Mouse (Mus musculus) lung, adult 2 months (tissue): ENCODE measurements around the gene Osbp2. TPM values are rescaled to one million over a fixed set of nuclear protein-coding genes. Genes with fewer than 3 reads are reported as not detected.
A peak's percentile ranks its signal among the peaks of the same experiment; 100 is the strongest.

Experiments
- DNase-seq: peaks from one replicate; pipeline ENCODE4 v3.0.0; 2022
- H3K4me1 ChIP-seq: fragments of 200-500 bp; 2 replicates; pipeline ENCODE4 v1.6.1; 2011; ENCODE audit warnings: low read length; ENCODE audit not compliant: control insufficient read depth, insufficient read depth
- H3K4me3 ChIP-seq: fragments of 200-500 bp; replicated peaks from 2 replicates; pipeline ENCODE3; 2011; ENCODE audit warnings: low read depth, mild to moderate bottlenecking, control low read depth, low read length; ENCODE audit errors: extremely low read depth
- CTCF ChIP-seq: fragments of 200-500 bp; IDR thresholded peaks from 2 replicates; pipeline ENCODE4 v1.5.1; 2011; ENCODE audit warnings: mild to moderate bottlenecking, low read length, control low read depth; ENCODE audit not compliant: insufficient read depth
- POLR2A ChIP-seq: fragments of 200-500 bp; IDR thresholded peaks from 2 replicates; pipeline ENCODE4 v1.6.1; 2011; ENCODE audit warnings: low read depth, mild to moderate bottlenecking, control low read depth, low read length, borderline replicate concordance; ENCODE audit errors: extremely low read depth
- WGBS: fragments of 180-500 bp; shearing (Covaris S2); methylation state at CpG from one replicate; pipeline ENCODE4 v1.1.7; 2018; 5-methylcytosine and 5-hydroxymethylcytosine counted together
- polyA plus RNA-seq: library from polyadenylated mRNA; depleted of rRNA; stranded (reverse); fragments of >200 nt; gene quantifications from 2 replicates; pipeline ENCODE4 v1.2.3, GENCODE M21; 2012

The Osbp2 gene
- polyA plus RNA-seq, 1 experiment = 0.58 TPM

DNA sequence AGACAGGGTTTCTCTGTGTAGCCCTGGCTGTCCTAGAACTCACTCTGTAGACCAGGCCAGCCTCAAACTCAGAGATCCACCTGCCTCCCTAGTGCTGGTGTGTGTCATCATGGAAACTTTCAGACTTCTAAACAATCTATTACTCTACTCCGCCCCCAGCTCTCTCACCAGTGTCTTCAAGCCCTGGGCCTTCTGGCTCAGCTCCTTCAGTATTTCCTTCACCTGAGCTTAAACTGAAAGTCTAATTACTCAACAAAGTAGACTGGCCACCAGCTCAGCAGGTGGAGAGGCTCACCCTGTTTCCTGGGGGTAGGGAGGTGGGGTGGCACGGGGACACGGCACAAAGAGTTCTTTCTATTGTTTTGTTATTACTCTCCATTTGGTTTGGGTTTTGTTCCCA lies 38.8 kb upstream of the Osbp2 start:
- 48% methylated on average over 3 of the region's 3 CpGs for WGBS
- DNase-seq = no peak
- TF ChIP-seq POLR2A = no peak
- no peak for TF ChIP-seq CTCF
- H3K4me1 ChIP-seq = 0 out of 2 replicates have a peak, but pooled peaks cover 2% of the 10 kb centered on the region
- H3K4me3 ChIP-seq = no peak overlapping the region

DNA sequence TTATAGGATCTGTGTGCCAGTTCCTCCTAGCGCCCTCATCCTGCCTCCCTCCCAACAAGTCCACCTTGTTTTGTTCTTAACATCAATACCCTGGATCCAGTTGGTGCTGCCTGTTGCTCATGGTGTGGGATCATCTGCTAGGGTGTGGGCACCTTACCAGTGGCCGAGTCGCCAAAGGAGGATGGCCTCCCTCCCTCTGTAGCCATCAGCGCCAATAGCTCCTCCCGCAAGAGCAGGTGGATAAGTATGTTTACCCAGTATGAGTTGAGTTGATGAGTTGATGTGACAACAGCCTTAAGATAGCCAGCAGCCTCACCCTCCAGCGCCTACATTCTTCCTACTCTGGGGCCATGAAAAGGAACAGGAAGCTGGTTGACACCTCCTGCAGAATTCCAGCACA lies 36.6 kb upstream of the Osbp2 start:
- TF ChIP-seq CTCF (no peak), POLR2A (no peak)
- H3K4me3 ChIP-seq = no peak overlapping the region

DNA sequence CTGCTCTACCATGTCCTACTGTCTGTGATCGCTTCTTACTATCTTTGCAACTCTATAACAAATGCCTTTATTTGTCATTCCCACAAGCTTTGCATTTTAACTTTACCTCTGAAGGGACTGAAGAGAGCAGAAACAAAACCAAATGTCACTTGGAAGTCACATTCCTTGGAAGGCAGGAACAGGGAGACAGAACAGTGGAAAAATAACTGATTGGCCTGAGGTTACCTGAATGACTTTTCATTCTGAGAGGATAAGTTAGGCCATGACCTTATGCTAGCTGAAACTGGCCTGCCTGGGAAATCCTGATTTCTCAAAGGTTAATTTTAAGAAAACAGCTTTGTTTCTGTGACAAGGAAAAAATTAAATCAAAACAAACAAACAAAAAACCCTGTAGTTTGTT lies 32.2 kb upstream of the Osbp2 start:
- no peak overlapping the region for H3K4me3 ChIP-seq
- 0 out of 2 replicates have a peak, but pooled peaks cover 2% of the 10 kb centered on the region for H3K4me1 ChIP-seq
- WGBS = 80% methylated on average over 1 of the region's 1 CpGs
- TF ChIP-seq POLR2A (no peak), CTCF (no peak)
- no peak for DNase-seq

More for the DNA sequence above, 36.6 kb upstream of the Osbp2 start:
- 0 out of 2 replicates have a peak, but pooled peaks cover 2% of the 10 kb centered on the region for H3K4me1 ChIP-seq
- 66% methylated on average over 6 of the region's 6 CpGs for WGBS
- no peak for DNase-seq

DNA sequence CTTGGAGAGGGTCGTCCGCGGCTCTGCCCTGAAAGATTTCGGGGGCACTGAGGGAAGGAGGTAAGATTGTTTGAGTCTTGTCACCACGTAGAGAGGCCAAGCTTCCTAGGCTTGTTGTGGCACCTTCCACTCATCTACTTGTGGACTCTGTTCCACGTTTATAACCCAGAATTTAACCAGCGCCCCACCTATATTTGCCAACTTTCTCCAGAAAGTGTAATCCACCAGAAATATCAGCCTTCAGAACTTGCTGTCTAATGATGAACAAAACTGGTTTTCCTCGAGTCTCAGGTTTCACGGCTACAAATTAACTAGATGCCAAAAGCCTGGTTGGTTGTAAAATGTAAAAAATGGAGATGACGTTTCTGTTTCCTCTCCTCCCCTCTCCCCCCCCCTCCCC lies 31.8 kb upstream of the Osbp2 start:
- H3K4me3 ChIP-seq = peak overlapping the region; percentile 68
- no peak for DNase-seq
- WGBS = 2% methylated on average over 10 of the region's 10 CpGs
- no peak for TF ChIP-seq CTCF
- TF ChIP-seq POLR2A = no peak
- 0 out of 2 replicates have a peak, but pooled peaks cover 2% of the 10 kb centered on the region for H3K4me1 ChIP-seq

DNA sequence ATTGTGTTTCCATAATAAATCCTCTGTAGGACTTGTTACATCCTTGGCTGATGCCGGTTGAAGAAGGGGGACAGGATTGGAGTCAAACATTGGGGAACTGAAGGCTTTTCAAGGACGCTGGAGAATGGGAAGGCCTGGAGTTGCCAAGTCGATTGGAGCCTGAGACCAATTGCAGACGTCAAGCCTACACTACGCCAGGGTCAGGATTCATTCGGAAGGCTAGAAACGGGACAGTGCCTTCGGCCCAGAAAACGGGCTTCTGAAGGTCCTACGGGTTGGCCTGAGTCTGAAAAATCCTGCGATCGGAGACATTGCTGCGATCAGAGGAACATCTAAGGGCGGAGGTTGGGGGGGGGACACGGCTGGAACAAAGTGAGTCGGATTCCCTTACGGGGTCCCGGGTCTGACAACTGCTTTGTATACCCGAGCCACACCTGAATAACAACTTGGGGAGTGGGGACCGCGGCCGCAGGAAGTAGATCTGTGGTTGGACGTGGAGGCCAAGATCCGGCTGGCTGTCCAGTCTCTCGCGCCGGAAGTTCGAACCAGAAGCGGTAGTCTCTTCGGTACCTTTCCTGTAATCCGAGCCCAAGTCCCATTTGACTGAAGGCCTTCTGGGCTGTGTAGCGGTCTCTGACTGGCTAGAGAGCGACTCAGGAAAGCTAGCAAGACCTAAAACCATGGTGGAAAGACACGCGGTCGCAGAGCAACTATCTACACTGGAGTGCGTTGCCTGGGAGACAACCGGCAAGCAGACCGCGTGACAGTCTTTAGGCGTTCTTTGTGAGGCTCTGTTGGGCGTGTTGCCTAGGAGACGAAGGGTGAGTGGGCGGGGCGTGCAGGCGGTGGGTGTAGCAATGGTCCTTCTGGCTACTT lies 30.9 kb upstream of the Osbp2 start, which contains the start of the genes 4921536K21Rik and Dusp18:
4921536K21Rik (minus strand) TSS at position 693 of the 876 bp plus-strand sequence.
Dusp18 (plus strand) TSS at position 835 of the 876 bp plus-strand sequence.
- no peak for TF ChIP-seq CTCF
- peak; percentile 60; the same call in 1 of the 2 replicates for TF ChIP-seq POLR2A
- WGBS = 8% methylated on average over 46 of the region's 46 CpGs

DNA sequence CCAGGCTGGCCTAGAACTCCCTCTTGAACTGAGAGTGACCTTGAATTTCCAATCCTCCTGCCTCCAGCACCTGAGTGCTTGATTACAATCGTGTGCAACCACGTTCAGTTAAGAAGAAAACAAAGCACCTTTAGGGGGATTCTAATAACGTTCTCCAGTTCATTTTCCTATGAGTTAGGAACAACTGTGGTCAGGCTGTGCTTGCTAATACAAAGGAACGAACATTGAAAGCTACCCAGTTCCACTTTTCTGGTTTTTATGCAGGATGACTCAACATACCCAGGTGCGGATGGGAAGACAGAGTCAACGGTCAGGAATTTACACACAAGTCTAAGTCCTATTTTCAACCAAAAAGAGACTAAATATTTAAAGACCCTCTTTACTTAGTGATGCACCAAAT lies 30.3 kb upstream of the Osbp2 start:
- Histone ChIP-seq H3K4me3 (no peak overlapping the region), H3K4me1 (no peaks in the 10 kb centered on the region)
- 80% methylated on average over 6 of the region's 6 CpGs for WGBS
- DNase-seq = no peak
- TF ChIP-seq POLR2A = no peak
- TF ChIP-seq CTCF = no peak

More for the DNA sequence above, 30.9 kb upstream of the Osbp2 start, which contains the start of the genes 4921536K21Rik and Dusp18:
- H3K4me1 ChIP-seq = no peaks in the 10 kb centered on the region
- DNase-seq = peak; percentile 92
- H3K4me3 ChIP-seq = peak within 1 kb of the TSS; percentile 68

DNA sequence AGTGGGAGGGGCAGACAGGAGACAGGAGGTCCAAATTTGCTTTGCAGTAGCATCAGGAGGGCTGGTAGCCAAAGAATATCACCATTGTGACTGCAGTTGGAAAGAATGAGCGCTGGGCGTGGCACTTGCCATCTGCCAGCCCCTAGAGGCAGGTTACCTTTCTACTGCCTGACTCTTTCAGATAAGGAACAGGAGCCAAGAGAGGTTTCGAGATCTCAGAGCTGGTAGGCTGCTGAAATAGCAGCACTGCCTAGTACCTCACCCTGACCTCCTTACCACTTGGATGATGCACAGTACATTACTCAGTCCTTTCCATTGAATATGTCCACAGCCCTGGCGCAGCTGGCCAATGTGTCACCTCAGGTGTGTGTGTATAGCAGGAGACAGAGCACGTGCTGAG lies 23.6 kb upstream of the Osbp2 start:
- TF ChIP-seq CTCF (no peak), POLR2A (no peak)
- WGBS = 67% methylated on average over 5 of the region's 5 CpGs
- DNase-seq = no peak
- Histone ChIP-seq H3K4me3 (no peak overlapping the region), H3K4me1 (no peaks in the 10 kb centered on the region)

DNA sequence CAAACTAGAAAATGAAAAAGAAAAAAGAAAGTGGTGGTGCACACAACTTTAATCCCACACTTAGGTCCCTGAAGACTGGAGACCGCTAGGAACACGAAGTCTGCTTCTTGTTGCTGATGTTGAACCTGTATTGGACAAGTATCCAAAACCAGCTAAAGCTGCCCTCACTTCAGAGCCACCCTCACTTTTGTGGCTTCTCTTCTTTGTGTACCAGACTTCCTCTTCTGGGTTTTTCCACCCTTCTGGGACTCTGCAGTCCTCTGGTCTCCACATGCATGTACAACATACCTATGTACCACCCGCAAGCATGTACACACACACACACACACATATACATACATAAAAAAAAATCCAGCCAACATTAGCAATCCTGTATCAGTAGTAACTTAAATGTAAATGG lies 20.0 kb upstream of the Osbp2 start:
- 81% methylated on average over 3 of the region's 3 CpGs for WGBS
- no peak for DNase-seq

DNA sequence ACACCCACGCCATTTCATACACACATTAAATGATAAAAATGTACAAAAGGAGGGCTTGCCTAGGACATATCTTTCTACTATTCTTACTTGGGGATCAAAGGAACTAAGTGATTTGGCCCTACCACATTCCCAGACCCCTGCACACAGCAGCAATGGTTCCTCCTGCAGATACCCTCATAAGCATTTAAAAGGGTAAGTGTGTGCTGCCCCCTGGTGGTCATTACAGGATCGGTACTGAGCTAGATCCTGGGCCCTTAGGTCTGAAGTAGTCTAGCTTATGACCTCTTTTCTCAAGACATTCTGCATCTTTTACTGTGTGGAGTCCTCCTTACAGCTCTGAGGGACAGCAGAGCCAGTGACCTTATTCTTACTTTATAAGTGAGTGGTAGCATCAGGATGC lies 16.1 kb upstream of the Osbp2 start:
- TF ChIP-seq POLR2A (no peak), CTCF (peak; percentile 57)
- 40% methylated on average over 2 of the region's 2 CpGs for WGBS
- Histone ChIP-seq H3K4me3 (no peak overlapping the region), H3K4me1 (no peaks in the 10 kb centered on the region)
- peak; percentile 71 for DNase-seq

More for the DNA sequence above, 20.0 kb upstream of the Osbp2 start:
- Histone ChIP-seq H3K4me3 (no peak overlapping the region), H3K4me1 (no peaks in the 10 kb centered on the region)
- TF ChIP-seq CTCF (no peak), POLR2A (no peak)

DNA sequence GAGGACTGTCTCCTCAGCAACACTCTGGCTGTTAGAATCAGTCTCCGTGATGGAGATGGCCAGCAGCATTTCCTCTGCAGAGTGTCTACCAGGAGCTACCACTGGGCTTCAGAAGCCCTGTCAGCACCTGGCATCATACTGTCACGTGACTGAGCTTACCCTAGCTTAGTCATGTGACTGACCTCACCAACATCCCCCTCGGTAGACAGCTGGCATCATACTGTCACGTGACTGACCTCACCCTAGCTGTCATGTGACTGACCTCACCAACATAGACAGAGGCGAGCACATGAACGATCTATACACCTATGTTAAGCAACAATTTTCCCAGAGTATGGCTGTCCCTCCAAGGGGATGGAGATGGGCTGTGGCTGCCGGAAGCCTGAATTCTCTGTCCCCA lies 15.0 kb upstream of the Osbp2 start:
- WGBS = 59% methylated on average over 7 of the region's 7 CpGs
- TF ChIP-seq CTCF (no peak), POLR2A (no peak)
- Histone ChIP-seq H3K4me3 (no peak overlapping the region), H3K4me1 (no peaks in the 10 kb centered on the region)
- DNase-seq = no peak
